Mouse (Mus musculus) heart, postnatal 25 days (tissue): Measurements from ENCODE around the gene Mtf1. TPM values are rescaled to one million over a fixed set of nuclear protein-coding genes. Genes with fewer than 3 reads are reported as not detected.

ENCODE experiments used
- DNase-seq: peaks from one replicate; pipeline ENCODE4 v3.0.0; 2022; ENCODE audit warnings: low spot score
- intact Hi-C: fragments of 180-260 bp; cut with DNase I; formaldehyde crosslinking; loops from one replicate; pipeline ENCODE4 v1.15.1; 2025
- total RNA-seq, 2 experiments: library from RNA; stranded (reverse); gene quantifications; 2 replicates each; pipeline ENCODE4 v1.2.3; 2021

The Mtf1 gene
- total RNA-seq, 2 experiments from 2014 or later = 13.7 to 16.5 TPM

DNA sequence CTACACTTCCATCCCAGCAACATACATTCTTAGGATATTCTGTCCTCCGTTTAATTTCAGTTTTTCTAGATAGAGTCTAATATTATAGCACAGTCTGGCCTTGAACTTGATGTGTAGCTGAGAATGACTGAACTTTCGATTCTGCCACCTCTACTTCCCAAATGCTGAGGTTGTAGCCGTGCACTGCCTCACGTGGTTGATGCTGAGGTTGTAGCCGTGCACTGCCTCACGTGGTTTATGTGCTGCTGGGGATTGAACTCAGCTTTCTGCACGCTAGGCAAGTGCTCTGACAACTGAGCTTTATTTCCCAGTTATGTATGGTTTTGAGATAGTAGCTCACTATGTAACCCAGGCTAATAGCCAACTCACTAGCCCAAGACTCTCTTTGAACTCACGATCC lies 5.8 kb upstream of the Mtf1 start:
- DNase-seq = no peak
- intact Hi-C loops = no loop called here

DNA sequence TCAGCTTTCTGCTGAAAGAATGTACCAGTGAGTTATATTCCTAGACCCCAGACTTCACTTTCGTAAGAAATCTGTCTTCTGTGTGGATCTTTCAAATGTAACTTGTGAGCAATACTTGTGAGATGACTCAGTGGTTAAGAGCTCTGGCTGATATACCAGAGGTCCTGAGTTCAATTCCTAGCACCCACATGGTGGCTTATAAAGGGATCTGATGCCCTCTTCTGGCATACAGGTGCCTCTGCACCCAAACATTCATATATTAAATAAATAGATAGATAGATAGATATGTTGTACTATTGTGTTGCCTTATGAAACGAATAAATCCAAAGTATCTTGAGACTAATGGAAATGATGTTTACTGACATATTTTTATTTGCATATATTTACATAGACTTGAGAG lies 5.0 kb upstream of the Mtf1 start:
- intact Hi-C loops = no loop called here

DNA sequence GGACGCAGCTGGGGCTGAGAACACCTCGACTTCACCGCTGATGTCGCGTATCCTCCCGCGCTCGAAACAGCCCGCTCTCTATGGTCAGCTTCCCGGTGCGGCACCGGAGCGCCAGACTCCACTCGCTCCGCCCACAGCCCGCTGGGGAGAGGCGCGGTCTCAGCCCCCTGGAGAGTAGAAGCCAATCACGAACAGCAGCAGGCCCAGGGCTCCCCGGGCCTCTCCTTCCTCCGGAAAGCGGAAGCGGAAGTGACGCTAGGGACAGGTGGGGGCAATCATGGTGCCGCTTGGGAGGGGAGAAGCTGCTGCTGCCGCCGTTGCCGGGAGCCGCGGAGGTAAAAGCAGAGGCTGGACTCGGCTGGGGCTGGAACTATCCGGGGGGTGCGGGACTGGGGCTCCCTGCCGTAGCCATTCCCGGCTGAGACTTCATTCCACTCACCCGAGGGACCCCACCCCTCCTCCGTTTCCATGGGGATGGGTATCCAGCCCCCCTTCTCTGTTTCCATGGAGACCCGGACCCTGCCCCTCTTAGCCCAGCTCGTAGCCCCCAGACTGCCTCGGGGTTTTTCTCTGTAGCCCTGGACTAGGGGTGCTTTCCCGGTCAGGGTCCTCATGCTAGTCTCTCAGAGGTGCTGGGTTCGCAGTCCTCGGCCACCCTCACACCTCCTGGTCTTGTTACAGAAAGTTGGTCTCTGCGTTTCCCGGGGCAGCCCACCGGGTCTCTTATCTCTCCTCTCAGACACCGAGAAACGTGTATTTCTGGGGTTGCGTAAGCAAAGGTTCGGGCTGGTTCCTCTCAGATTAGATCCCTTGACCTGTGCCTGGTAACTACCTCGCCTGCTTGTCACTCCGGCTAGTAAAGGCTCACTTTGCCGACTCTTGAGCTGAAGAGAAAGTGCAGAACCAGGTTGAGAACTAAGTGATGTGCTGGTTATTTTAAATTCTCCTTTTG lies 681 bp downstream of the Mtf1 start:
- intact Hi-C loops = loop anchor here (5.0 kb wide), 2 partner anchors 55 to 85 kb away; no protein-coding TSS in a partner anchor
- DNase-seq = peak; percentile 94

More for the DNA sequence above, 5.0 kb upstream of the Mtf1 start:
- DNase-seq = no peak

DNA sequence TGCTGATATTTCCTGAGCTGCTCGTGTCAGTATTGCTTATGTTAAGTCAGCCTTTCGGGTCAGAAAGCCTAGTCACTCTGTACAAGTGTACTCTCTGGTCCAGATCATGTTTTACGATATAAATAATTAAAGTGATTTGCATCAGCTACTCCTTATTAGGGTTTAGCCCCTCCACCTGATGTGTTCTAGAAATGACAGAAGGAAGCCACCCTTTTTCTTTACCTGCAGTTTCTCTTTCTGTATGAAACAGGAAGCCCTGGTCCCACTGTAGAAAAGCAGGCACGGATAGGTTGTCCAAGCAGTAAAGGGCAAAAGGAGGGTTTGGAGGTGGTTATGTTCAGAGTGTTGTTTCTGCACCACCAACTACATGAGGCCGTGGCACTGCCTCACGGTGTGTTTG lies 1.5 kb downstream of the Mtf1 start:
- DNase-seq = no peak
- intact Hi-C loops = loop anchor here (5.0 kb wide), 2 partner anchors 56 to 86 kb away; no protein-coding TSS in a partner anchor

DNA sequence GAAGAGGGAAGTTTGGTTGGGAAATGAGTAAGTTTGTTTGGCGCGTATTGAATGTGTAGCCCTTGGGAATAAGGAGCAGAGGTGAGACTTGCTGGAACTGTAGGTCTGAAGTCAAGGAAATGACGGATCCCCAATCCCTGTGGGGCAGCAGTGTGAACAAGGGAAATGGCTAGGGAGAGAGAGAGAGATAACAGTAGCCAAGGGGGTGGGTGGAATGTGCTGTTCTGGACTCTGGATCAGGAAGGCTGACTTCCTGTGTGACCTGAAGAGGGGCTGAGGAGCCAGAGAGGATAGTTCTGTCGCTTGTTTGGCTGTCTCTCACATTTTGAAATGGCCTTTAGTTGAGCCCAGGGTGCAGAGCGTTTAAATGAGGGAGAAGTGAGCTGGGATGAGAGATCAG lies 6.6 kb downstream of the Mtf1 start:
- intact Hi-C loops = no loop called here
- DNase-seq = no peak

DNA sequence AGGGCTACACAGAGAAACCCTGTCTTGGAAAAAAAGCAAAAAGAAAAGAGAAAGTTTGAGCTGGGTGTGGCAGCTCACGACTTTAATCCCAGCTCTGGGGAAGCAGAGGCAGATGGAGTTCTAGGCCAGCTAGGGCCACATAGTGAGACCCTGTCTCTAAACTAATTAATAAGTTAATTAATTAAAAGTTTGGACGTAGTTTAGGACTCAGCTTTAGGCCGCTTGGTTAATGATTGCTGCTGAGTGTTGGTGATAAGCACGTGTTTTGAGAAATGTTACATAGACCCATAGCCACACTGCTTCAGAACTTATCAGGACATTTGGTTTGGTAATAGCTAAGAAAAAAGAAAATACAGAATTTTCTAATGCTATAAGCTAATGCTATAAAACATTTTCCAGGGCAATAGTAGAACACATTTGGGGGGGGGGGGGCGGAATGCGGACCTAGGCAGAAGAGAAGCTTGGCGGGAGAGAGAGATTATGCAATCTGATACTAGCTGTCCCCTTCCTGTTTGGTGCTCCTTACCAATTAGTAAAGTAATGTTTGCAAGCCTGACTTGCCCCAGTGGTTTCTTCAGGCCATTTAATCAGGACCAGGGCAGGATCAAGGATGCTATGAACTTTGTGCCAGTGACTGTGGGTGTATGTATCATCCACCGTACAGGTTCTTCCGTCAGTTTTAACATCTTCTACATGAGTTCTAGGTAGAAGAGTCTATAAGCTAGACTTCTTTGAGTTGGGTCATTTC lies 7.4 kb downstream of the Mtf1 start:
- intact Hi-C loops = no loop called here
- DNase-seq = no peak

DNA sequence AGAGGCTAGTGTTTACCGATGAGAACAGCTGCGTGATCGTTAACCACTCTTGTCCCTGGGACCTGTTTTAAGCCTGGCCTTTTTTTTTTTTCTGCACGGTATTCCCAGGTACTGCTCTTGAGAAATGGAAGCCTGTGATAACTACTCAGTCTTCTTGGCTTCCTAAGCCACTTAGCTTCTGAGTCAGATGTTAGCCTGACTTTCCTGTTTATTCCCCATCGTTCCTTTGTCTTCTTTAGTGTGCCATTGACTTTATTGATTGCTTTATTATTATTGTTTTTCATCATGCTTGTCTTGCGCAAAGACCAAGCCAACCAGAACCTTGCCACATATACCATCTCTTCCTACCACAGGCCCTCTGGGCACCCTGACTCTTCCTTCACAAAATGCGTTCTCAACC lies 8.2 kb downstream of the Mtf1 start:
- intact Hi-C loops = no loop called here
- DNase-seq = no peak

DNA sequence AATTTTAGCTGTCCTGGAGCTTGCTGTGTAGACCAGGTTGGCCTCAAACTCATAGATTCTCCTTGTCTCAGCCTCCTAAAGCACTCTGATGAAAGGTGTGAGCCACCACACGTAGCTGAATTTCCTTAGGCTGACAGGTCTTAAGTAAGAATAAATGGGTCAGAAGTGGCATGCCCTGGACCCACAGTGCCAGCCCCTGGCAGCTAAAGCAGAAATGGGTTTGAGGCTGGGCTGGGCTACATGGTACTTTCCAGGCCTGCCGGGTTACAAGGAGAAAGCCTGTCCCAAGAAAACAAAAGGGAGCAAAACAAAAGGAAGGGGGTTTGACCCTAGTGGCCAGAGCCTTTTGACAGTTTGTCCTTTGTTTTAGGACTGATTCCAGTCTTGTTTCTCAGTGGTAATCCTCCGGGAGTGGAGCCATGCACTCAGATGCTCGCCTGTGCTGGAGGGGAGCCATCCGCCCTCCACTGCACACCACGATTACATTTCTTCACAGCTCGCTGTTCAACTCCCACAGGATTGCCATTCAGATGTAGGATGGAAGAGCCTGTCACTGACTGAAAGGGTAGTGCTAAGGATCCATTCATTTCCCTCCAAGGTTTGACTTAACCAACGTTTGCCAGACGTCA lies 9.6 kb downstream of the Mtf1 start:
- intact Hi-C loops = no loop called here
- DNase-seq = no peak

DNA sequence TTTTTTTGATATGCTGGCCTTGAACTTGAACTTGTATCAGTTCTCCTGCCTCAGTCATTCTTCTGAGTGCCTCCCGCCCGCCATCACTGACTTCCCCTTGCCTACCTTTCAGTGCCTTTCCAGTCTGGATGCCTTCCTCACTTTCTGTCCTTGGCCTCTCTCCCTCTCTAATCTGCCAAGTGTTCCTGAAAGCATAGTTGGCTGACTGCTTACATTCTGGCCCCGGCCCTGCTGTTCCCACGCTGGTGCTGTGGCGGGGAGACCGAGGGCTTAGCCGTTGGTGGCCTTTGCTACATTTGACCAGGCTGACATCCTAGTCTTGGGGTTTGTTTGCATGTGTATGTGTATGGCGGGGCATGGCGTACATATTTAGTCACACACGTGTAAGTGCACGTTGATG lies 14.0 kb downstream of the Mtf1 start:
- DNase-seq = no peak
- intact Hi-C loops = no loop called here

DNA sequence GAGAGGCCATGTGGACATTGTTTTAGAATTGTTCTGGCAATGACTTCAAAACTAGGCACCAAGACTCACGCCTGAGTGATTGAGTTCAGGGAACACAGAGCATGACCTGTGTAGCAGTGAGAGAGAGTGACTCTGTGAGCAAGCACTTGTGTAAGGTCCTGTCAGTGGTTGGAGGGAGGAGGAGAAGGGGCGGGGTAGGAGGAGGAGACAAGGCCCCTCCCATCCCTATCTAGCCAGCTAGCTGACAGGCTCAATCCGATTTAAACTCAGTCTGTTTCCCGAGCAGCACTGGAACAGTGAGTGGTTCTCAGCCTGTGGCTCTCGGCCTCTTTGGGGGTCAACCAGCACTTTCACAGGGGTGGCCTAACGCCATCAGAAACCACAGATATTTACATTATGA lies 15.9 kb downstream of the Mtf1 start:
- intact Hi-C loops = no loop called here
- peak; percentile 4 for DNase-seq

DNA sequence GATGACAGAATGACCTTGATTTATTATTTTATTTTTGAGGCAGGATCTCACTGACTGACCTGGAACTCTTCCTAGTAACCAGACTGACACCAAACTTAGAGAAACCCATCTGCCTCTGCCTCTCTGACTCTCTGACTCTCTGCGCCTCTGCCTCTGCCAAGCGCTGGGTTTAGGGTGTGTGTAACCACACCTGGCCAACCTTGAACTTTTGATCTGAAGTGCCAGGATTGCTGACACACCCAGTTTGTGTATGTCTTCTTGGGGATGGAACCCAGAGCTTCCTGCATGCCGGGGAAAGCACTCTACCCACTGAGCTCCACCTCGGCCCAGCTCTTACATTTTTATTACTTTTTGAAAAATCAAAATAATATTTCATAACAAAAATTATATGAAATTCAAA lies 16.9 kb downstream of the Mtf1 start:
- intact Hi-C loops = no loop called here
- DNase-seq = no peak

DNA sequence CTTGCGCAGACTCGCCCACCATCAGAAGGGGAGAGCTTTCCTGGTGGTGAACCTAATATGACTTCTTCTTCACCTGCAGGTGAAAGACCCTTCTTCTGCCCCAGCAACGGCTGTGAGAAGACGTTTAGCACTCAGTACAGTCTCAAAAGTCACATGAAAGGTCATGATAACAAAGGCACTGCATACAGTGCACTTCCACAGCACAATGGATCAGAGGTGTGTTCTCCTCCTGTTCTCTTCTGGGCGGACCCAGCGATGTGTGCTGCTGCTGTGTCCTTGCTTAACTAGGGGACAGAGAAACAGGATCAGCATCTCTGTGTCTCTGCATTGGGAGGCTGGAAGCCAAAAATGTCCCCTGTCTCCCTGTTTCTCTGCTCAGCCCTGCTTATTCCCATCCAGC lies 23.1 kb downstream of the Mtf1 start:
- intact Hi-C loops = no loop called here
- no peak for DNase-seq

DNA sequence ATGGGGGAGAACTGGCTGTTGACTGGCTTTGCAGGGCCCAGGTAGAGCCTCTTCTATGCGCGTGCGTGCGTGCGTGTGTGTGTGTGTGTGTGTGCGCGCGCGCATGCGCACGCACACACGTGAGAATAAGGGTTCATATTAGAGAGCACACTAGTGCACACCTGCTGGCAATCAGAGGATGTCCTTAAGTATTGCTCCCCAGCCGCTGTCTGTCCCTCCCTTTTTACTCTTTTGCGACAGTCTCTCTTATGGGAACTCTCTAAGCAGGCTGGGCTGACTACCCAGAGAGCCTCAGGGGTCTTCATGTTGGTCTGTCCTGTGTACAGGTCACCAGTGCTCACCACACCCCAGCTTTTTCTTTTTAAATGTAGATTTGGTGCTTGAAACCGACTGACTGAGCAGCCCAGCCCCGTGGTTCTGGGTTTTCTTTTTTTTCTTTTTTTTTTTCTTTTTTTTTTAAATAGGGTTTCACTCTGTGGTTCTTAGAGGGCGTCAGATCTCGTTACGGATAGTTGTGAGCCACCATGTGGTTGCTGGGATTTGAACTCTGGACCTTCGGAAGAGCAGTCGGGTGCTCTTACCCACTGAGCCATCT lies 23.6 kb downstream of the Mtf1 start:
- intact Hi-C loops = no loop called here
- DNase-seq = no peak

DNA sequence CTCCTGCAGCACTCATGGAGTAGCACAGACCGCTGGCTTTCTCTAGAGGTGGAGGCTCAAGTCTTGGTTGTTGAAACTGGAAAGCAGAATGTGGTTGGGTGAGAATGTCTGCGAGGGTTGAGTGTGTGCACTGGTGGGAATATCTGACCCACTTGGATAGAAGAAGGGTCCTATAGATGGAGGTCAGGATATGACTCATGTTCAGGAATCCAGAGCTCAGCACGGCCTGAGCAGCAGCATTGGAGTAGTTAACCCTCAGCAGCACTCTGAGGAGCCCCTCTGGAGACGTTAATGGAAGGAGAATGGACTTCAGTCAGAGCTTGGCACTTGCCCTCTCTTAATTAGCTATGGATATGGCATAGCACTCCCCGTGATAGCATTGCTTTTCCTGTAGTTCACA lies 27.8 kb downstream of the Mtf1 start:
- DNase-seq = no peak
- intact Hi-C loops = no loop called here

DNA sequence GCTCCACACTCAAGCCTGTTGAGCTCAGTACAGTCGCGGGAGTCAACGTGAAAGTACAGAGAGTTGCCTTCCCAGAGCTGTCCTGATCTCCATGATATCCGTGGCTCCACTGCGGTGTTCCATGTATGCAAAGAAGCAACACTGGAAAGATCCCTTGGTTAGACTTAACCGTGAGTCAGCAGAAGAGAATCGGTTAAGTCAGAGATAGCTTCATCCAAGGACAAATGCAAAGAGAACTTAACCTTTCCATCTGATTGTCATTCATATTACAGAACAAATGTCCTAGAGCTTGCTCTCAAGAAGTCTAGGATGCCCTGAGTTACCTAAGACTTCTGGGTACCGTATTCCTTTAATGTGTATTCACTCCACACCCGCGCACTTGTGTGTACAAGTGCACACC lies 30.9 kb downstream of the Mtf1 start:
- intact Hi-C loops = no loop called here
- DNase-seq = no peak

DNA sequence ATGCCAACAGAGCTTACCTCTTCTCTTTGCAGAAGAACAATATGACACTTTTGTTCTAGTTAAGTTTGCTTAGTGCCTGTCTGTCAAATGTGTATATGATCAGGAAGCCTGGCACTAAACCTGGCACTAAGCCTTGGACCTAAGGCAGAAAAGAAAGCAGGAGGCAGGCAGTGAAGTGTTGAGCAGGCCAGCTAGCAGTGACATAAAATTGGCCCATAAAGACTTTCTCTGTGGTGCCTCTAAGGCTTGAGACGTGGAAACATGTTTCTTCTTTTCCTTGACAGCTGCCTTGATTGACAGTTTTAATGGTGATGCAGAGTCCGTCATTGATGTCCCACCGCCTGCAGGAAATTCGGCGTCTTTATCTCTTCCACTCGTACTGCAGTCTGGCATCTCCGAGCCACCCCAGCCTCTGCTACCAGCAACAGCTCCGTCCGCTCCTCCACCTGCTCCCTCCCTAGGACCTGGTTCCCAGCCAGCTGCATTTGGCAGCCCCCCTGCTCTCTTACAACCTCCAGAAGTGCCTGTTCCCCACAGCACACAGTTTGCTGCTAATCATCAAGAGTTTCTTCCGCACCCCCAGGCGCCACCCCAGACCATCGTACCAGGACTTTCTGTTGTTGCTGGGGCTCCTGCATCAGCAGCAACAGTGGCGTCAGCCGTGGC lies 36.3 kb downstream of the Mtf1 start:
- intact Hi-C loops = no loop called here
- no peak for DNase-seq

DNA sequence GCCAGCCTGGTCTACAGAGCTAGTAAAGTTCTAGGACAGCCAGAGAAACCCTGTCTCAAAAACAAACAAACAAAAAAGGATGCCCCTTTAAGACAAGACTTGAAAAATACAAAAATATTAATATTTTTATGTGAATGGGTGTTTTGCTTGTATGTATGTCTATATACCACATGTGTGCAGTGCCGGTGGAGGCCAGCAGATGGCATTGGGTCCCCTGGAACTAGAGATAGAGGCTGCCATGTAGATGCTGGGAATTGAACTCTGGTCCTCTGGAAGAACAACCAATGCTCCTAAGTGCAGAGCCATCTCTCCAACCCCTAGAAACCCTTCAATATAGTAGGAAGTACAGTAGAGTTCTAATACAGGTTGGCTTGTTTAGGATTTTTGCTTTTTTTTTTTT lies 39.1 kb downstream of the Mtf1 start:
- no peak for DNase-seq
- intact Hi-C loops = no loop called here

DNA sequence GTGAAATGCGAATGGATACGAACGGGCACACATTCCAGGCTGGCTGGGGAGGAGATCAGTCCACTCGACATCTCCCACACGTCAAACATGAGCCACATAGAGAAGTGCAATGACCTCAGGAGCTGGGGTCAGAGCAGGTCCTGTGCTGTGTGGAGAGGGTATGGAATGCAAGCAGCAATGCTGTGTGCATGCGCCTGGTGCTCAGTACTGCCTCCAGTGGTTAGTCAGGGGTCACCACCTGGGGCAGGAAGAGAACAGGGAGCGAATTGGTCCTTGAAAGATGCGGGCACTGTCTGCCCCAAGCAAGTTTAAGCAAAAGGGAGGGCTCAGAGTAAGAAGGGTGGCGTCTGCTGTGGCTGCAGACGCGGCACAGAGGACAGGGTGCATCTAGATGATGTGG lies 41.6 kb downstream of the Mtf1 start:
- DNase-seq = no peak
- intact Hi-C loops = no loop called here

DNA sequence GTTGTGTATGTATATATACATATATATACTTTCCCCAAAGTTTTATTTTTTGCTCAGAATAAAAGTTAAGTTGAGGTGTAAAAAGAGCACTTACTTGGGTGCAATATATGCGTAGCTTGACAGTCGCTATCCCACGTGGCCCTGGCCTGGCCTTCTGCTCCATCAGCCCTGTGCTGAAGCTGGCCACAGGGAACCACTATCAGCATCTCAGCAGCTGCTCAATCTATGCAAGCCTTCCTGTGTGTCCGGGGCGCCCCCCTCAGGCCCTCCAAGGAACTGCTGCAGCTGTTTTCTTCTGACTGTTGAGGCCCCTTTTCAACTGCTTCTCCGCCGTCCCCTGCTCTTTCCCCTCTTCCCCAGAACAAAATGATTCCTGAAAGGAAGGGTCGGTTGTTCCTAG lies 45.7 kb downstream of the Mtf1 start:
- intact Hi-C loops = no loop called here

More for the DNA sequence above, 45.7 kb downstream of the Mtf1 start:
- peak; percentile 50 for DNase-seq
